Mouse (Mus musculus) regulatory T cell (primary cell): ENCODE measurements around the gene 2310022B05Rik.

Experiments used
- in situ Hi-C: fragments of 300-600 bp; cut with MboI, MseI; formaldehyde crosslinking; loops from one replicate; pipeline ENCODE4 v1.15.1; 2025; ENCODE audit warnings: high pct_unique_total_duplicates

The 2310022B05Rik gene

GRCm38 (mm10) chr8:124662446-124663111, 590 bp downstream of the 2310022B05Rik start:
- in situ Hi-C loops: no loop called here

- in situ Hi-C loops: no loop called here
These were observed 1.4 kb downstream of the 2310022B05Rik start for GRCm38 (mm10) chr8:124661781-124662180.

- in situ Hi-C loops: loop anchor here (5.0 kb wide), 1 partner anchor 44 kb away; no protein-coding TSS in a partner anchor
These were observed 4.8 kb downstream of the 2310022B05Rik start for GRCm38 (mm10) chr8:124658415-124658814.

DNA sequence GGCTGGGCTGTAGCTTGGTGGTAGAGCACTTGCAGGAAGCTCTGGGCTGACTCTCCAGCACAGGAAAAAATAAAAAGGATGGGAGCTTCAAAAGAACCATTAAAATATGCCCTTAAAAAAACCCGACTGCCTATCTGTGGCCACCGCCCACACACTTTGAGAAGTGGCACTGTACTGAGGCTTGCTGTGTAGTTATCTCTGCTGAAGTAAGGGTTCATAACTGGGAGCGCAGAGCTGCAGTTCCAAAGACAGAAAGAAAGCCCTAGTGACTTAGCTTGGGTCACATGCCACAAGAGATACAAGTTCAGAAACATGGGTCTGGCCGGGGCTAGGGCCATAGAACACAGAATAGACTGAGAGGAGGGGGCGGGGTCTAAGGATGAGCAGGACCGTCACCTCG, 5.2 kb downstream of the 2310022B05Rik start:
- in situ Hi-C loops: loop anchor here (5.0 kb wide), 1 partner anchor 44 kb away; no protein-coding TSS in a partner anchor

DNA sequence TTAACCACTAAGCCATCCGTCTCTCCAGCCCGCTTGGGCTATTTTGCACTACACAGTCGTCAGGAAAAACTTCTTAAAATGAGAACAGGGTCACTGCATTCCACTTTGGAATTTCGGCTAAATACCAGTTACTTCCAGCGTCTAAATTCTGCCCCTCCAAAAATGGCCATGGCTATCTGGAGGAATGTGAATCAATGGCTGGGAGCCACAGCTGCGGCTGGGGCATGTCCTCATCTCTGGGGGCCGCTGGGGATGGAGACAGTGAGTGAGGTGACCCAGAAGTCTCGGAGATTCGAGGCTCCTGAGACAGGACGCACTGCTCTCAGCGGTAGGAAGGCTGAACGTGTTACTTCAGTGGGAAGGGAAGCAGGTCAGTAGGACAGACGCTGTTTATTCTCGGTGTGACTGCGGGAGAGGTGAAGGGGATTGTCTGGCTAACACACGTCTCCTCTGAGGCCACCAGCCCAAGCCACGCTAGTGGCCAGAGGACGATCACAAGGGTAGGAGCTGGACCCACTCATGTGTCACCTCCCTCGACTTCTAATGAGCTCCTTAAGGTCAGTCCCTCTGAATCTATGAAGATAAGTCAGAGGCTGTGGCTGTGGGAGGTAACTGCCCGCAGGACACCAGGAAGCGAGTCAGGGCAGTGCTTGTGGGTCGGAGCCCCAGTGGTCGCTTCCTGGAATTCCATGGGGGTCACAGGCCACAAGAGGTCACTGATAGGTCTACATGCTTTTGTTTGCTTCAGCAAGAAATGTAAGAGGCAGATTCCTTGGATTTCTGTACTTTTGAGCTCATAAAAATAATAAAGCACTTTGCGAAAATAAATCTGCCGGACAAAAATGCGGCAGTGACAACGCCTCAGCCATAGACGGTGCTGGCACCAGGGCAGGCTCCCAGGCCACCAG, 9.3 kb downstream of the 2310022B05Rik start:
- in situ Hi-C loops: no loop called here

DNA sequence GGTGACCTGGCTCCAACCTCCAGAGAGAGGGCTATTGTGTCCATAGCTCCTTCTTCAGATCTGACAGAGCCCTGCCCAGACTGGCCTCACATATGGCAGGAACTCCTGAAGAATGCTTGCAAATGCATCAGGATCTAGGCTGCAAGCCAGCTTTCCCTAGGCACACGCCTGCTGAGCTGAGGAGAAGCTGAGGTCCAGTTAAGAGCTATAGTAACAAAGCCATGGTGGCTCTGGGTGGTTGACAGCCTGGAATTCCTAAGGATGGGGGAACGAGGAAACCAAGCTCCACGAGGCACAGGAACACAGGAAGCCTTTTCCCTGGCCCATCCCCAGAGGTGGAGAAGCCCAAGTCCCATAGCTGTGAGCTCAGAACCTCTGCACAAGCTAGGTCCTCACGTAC, 10.6 kb downstream of the 2310022B05Rik start:
- in situ Hi-C loops: no loop called here

DNA sequence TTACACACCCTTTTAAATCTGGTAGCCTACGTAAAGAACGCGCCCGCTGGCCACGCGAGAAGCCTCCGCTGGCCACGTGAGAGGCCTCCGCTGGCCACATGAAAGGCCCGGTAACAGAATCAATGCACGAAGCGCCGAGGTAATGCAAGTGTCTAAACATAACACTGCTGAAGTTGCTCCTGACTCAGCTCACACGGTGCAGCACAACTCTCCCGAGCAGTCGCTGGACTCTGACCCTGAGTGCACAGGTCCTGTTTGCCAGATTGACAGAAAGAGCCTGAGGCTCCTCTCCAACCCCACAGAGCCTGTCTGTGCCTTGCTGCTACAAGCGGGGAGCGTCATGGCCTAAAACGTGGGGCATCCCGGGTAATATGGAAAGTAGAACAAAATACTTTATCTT, 11.4 kb downstream of the 2310022B05Rik start:
- in situ Hi-C loops: no loop called here

DNA sequence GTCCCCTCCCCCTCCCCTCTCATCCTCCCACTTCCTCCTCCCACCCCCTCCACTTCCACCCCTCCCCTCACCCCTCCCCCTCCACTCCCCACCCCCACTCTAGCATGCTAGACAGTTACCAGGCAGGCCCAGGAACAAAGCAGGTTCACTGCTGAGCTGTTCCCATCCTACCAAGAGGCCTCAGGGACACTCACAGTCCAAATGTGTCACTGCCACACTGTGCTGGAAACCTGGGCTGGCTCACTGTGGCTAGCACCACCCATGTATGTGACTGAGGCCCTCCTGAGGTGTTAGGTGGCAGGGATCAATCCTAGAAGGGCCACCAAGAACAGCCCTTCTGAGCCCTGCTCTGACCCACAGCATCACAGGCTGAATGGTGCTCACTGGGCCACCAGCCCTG, 14.9 kb downstream of the 2310022B05Rik start:
- in situ Hi-C loops: no loop called here

DNA sequence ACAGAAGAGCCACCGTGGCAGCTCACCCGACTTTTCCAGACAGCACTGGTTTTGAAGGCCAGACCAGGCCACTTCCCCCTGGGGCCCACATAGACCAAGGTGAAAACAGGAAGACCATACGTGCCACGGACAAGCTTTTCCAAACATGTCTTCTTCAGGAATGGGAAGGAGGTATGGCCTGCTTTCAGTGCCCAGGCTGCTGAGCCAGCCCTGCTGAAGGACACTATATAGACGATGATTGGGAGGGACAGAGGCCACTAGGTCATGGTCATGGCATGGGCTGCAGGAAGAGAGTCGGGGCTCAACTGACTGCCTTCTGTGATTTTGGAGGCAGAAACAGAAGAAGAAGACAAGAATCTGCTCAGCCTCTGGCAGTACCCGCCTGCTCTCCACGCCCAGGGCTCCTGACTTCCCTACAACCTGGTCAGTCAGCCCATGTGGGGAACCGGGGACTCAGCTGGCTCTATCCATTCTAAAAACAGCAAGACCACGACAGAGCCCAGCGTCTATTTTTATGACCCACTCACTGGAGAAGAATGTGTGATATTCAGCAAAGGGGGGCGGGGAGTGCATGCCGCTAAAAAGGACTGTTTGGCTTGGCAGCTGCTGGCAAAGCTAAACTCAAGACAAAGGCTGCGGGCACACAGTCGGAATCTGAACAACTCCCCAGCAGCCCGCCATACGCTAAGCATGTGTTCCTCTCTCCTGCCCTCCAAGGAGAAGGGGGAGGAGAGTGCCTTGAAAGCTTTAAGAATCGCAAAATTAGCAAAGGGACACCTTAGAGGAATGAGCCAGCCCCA, 19.4 kb downstream of the 2310022B05Rik start:
- in situ Hi-C loops: no loop called here

DNA sequence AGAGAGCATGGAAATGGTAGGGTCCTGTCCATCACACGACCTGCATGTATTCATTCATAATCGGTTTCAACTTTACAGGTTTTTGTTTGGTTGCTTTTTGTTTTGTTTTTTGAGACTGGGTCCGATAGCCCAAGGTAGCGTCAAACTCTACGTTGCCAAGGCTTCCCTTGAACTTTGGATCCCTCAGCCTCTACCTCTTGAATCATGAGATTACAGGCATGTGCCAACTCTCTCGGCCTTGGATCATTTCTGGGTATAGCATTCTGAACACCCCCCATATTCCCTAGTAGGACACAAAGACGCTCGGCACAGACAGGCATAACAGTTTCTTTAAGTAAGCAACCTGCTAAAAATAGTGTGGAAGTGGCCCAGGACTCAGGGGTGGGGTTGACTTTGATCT, 21.6 kb downstream of the 2310022B05Rik start:
- in situ Hi-C loops: no loop called here

- in situ Hi-C loops: no loop called here
These were observed 28.0 kb downstream of the 2310022B05Rik start for GRCm38 (mm10) chr8:124635247-124635502.

GRCm38 (mm10) chr8:124634411-124635246, 28.5 kb downstream of the 2310022B05Rik start:
- in situ Hi-C loops: no loop called here

DNA sequence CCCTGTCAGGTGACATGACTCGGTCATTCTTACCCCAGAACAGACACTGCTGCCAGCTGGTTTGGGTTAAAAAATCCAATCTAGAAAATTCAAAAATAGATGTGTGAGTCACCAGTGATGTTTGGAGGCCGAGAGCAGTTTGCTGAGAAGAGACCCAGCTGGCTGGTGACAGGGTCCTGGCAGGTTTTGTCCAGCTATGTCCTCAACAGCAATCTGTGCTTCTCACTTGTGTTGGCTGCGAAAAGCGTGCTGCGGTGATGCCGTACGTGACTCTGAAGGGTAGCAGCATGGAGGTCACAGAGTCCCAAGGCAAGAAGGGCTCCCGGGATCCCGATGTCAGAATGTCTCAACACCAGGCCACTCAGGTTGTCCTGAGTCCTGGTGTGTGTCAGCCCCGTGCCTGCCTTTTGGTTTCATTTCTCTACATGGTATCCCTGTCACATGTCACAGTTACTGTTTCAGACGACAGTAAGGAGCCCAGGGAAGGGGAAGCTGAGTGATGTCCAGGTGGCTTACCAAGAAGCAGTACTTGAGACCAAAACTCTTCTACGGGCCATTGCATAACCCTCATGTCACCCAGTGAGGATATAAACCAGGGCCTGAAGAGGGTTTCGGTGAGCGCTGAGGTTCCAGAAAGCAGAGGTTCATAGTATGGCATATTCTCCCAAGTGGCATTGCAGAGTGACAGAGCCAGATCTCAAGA, 30.0 kb downstream of the 2310022B05Rik start:
- in situ Hi-C loops: no loop called here

- in situ Hi-C loops: no loop called here
These were observed 31.2 kb downstream of the 2310022B05Rik start for GRCm38 (mm10) chr8:124631966-124632365.

- in situ Hi-C loops: no loop called here
These were observed 32.3 kb downstream of the 2310022B05Rik start for GRCm38 (mm10) chr8:124630891-124631290.

DNA sequence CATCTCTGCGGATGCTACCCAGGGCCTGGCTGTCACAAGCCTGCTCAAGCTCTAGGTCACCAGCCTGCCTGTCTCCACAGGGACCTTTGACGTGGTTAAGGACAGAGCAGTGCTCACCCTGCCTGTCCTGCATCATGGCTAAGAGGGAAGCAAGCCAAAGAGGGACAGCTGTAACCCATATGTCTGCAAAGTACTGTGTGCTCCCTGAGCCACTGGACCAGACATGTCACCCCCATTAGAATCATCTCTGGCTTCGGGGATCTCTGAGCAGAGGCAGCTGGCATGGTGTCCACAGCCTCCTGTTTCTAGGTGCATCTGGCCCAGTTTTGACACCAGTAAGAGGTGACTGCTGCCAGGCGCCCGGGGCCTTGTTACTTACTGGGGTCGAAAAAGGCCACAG, 32.7 kb downstream of the 2310022B05Rik start:
- in situ Hi-C loops: no loop called here

- in situ Hi-C loops: no loop called here
These were observed 36.9 kb downstream of the 2310022B05Rik start for GRCm38 (mm10) chr8:124626251-124626650.

DNA sequence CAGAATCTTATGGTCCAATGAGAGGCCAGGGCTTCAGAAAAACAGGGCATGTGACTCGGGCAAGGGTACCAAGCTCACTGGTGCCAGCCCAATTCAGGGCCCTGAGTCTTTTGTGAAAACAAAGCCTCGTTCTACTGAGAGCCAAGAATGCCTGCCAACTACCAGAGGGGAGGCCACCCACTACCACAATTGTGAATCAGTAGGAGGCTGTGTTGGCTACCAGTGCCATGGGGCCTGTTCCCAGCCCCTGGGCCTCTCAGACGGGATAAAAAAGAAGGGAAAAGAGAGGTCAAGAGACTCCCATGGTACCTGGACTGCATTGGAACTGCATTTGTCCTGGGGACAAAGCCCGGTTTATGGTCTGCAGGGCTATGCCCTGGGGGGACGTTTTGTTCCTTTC, 41.9 kb downstream of the 2310022B05Rik start:
- in situ Hi-C loops: no loop called here

GRCm38 (mm10) chr8:124618252-124618651, 44.9 kb downstream of the 2310022B05Rik start:
- in situ Hi-C loops: loop anchor here (5.0 kb wide), 1 partner anchor 64 kb away; no protein-coding TSS in a partner anchor

DNA sequence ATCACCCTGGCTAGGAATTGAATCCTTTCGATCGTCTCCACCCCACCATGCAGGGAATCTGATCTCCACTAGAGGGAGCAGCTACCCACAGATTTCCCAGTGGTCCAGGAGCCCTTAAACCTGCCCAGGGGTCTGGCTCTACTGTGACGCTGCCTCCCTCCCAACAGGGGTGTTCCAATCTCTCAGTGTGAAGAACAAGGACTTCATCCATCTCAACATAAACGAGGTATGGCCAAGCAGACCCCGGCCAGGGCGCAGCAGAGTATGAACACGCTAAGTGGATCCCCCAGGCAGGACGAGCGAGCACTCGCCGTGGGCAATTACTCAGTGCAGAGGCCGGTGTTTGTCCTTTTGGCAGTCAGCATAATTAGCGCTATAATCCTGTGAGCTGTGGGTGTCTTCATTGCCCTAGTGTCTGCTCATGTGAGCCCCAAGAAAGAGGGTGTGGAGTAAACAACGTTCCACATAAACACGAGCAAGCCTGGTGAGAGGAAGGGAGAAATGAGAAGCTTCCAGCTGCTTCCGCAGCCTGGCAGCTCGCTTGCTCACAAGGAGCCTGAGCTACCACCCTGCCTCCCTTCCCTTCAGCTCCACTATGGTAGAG, 45.8 kb downstream of the 2310022B05Rik start:
- in situ Hi-C loops: loop anchor here (5.0 kb wide), 1 partner anchor 65 kb away; no protein-coding TSS in a partner anchor
